Comparison of ENCODE assay signal across 9 mouse cellular contexts in genomic region chr4:103702137-103702536, GRCm38 (mm10).
A peak's percentile ranks its signal among the peaks of the same experiment; 100 is the strongest.
DNase-seq lines count a peak whose midpoint lies in the region; ATAC-seq and TF ChIP-seq lines count a peak whose summit lies in the region.
"Had no signal": no experiment of that assay in that cellular context is flagged by ENCODE, and none has a peak within 500 bp of the region (broad histone marks: within the 10 kb centered on the region; RNA-seq: fewer than 3 reads in every experiment).

No protein-coding gene starts in this region.

- no peaks in the 10 kb centered on the region for H3K4me1 ChIP-seq in heart, adult 2 months (ENCODE audit: control insufficient read depth, insufficient read depth, low read length)
- no peaks in the 10 kb centered on the region for H3K4me1 ChIP-seq in liver, postnatal 0 days (ENCODE audit: insufficient read depth)

- ATAC-seq in liver, postnatal 0 days = no peak

- no peak for TF ChIP-seq POLR2A in heart, adult 2 months (IDR thresholded peaks at IDR 0.05; ENCODE audit: insufficient read depth, low read depth, low read length)

- no peak overlapping the region for H3K27ac ChIP-seq in heart, adult 2 months
- no peak overlapping the region for H3K27ac ChIP-seq in liver, postnatal 0 days (ENCODE audit: low read depth)

- H3K79me2 ChIP-seq in heart, adult 2 months (replicated peaks; ENCODE audit: control insufficient read depth, insufficient read depth, low read length) = no peaks in the 10 kb centered on the region

- TF ChIP-seq EP300 in heart, adult 2 months (IDR thresholded peaks at IDR 0.05; ENCODE audit: insufficient read depth, low read depth, low read length) = no peak
- no peak for TF ChIP-seq EP300 in liver, postnatal 0 days (IDR thresholded peaks at IDR 0.05; ENCODE audit: low read depth)

- DNase-seq in heart, adult 2 months = no peak
- DNase-seq in heart, postnatal 36 days = no peak
- no peak for DNase-seq in liver, postnatal 0 days
- DNase-seq in liver = no peak
- peak; percentile 11 to 24 for DNase-seq in cerebellum, postnatal 25 days
- DNase-seq in lung, postnatal 25 days (ENCODE audit: low spot score) = peak; percentile 12
- DNase-seq in layer of hippocampus, postnatal 25 days (ENCODE audit: extremely low spot score in 1 of 2, low spot score in 1 of 2) = no peak
- no peak for DNase-seq in left cerebral cortex, postnatal 4 days
- DNase-seq: kidney, postnatal 4 days had no signal

- H3K4me2 ChIP-seq in liver, postnatal 0 days (ENCODE audit: low read depth, low read length) = no peak overlapping the region

- no peak overlapping the region for H3K4me3 ChIP-seq in heart, adult 2 months
- H3K4me3 ChIP-seq in liver, postnatal 0 days (ENCODE audit: low read depth, low read length) = no peak overlapping the region

- intact Hi-C loops in heart, adult 2 months (cut with DNase I) = no loop called here
- intact Hi-C loops in heart, postnatal 36 days (cut with DNase I) = no loop called here
- intact Hi-C loops in left cerebral cortex, postnatal 4 days (cut with DNase I) = no loop called here

- 40% methylated on average over 3 of the region's 3 CpGs for WGBS in heart, adult 2 months
- 38% methylated on average over 3 of the region's 3 CpGs for WGBS in liver, postnatal 0 days (ENCODE audit: insufficient replicate concordance)

- no peaks in the 10 kb centered on the region for H3K9me3 ChIP-seq in liver, postnatal 0 days (ENCODE audit: low read length)

- H3K36me3 ChIP-seq in heart, adult 2 months (ENCODE audit: control insufficient read depth, insufficient read depth, low read length) = no peaks in the 10 kb centered on the region
- H3K36me3 ChIP-seq in liver, postnatal 0 days (replicated peaks; ENCODE audit: insufficient read depth, low read length) = no peaks in the 10 kb centered on the region

- H3K27me3 ChIP-seq in heart, adult 2 months (ENCODE audit: control insufficient read depth, insufficient read depth, low read length) = no peaks in the 10 kb centered on the region
- no peaks in the 10 kb centered on the region for H3K27me3 ChIP-seq in liver, postnatal 0 days (ENCODE audit: insufficient read depth, low read length)

- no peak overlapping the region for H3K9ac ChIP-seq in heart, adult 2 months (ENCODE audit: low read depth, low read length)
- H3K9ac ChIP-seq in liver, postnatal 0 days (replicated peaks) = no peak overlapping the region

- peak; percentile 58 for TF ChIP-seq CTCF in heart, adult 2 months (IDR thresholded peaks at IDR 0.05)
- TF ChIP-seq CTCF in liver, postnatal 0 days (IDR thresholded peaks at IDR 0.05; ENCODE audit: low read depth) = peak; percentile 58

Comparison
In these comparisons a context has a peak if more than half of its experiments do, and no peak if none do; other contexts are left out.
1. DNase-seq: peak in cerebellum, postnatal 25 days (2 of 2) and lung, postnatal 25 days (single experiment); none in heart, adult 2 months (0 of 2), heart, postnatal 36 days (0 of 2), liver, postnatal 0 days (single experiment), liver (single experiment), layer of hippocampus, postnatal 25 days (0 of 2) and left cerebral cortex, postnatal 4 days (single experiment).